Mouse (Mus musculus): ENCODE results near the gene Shcbp1l. TPM values are rescaled to one million over a fixed set of nuclear protein-coding genes. Genes with fewer than 3 reads are reported as not detected.
"Not testable (repeated sequence)": the region's sequence is repeated elsewhere in the genome, so short reads cannot be mapped to it uniquely, and the experiment has no call there.

Shcbp1l gene
- total RNA-seq, 2 experiments from 2014 or later, result 0.67 to 1.2 TPM

DNA sequence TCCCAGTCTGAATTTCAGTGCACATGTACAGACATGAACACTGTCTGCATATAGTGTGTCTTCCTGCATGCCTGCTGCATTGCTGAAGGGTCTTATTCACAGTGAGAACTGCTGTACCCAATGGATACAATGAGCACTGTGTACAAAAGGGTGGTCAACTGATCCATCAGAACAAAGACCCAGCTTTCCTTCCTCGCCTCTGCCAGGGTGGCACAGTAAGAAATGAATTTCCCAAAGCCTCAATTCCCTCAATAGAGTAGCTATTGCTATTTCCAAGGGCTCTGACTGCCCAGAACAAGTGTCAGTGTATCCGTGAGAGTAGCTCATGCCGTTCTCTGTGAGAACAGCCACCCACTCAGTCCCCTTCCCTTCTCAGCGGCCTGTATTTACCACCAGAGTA, 7.2 kb upstream of the Shcbp1l start:
- DNase-seq (ENCODE audit: low spot score in 2 of 2), result not testable (repeated sequence)

GRCm38 (mm10) chr1:153424271-153424670, 691 bp upstream of the Shcbp1l start:
- no peak for DNase-seq (ENCODE audit: low spot score in 2 of 2)

DNA sequence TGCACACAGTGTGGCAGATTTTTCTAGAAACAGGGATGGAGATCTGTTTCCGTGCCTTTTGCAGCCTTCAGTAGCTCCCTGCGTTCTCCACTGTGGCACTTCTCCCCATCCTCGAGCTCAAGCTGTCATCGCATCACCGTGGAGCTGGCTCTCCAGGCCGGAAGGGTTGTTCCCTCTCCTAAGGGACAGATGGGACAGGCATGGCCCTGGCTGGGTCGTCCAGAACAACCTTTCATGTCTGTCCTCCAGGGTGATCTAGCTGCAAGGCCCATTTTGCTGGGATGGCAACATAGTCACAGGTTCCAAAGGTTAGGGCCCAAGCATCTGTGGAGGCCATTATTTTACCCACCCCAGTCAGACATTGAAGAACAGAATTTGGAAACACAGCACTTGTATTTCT, 6.2 kb downstream of the Shcbp1l start:
- no peak for DNase-seq (ENCODE audit: low spot score in 2 of 2)

DNA sequence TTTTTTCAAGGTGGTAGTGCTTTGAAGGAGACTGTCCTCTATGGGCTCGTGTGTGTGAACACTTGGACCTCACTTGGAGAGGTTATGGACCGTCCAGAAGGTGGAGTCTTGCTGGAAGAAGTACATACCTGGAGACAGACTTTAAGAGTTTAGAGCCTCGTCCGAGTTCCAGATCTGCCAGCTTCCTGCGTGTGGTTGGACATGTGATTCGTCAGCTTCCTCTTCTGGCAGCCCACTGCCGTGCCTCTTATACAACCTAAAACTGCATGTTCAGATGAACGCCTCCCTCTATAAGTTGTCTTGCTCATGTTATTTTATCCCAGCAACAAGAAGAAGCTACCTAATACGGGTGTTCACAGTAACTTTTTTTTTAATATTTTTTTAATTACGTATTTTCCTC, 6.7 kb downstream of the Shcbp1l start:
- no peak for DNase-seq (ENCODE audit: low spot score in 2 of 2)

GRCm38 (mm10) chr1:153432329-153432728, 7.4 kb downstream of the Shcbp1l start:
- DNase-seq (ENCODE audit: low spot score in 2 of 2), result no peak

DNA sequence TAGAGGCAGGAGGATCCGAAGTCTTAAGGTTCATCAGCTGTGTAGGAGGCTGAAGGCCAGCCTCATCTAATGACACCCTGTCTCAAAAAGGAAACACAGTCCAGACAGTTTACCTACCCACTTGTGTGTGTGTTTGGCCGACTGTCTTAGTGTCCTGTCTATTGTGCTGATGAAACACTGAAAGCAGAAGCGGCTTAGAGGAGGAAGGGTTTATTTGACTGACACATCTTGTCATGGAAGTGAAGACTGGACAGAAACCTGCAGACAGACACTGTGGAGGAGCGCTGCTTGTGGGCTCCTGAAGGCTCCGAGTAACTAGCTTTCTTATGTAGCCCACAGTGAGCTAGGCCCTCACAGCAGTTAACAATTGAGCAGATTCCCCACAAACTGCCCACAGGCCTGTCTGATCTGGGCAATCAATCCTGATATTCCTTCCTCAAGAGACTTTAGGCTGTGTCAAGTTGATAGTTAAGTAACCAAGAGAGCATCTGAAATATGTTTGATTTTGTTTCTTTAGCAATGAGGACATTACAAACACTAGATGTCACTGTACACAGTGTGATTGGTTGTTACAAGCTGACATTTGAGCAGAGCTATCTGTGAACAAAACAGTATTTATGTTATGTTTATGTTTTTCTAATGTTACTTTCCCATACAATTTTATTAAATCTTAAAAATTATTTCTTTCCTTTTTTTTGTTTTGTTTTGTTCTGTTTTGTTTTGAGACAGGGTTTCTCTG, 9.1 kb downstream of the Shcbp1l start:
- DNase-seq (ENCODE audit: low spot score in 2 of 2), result no peak

DNA sequence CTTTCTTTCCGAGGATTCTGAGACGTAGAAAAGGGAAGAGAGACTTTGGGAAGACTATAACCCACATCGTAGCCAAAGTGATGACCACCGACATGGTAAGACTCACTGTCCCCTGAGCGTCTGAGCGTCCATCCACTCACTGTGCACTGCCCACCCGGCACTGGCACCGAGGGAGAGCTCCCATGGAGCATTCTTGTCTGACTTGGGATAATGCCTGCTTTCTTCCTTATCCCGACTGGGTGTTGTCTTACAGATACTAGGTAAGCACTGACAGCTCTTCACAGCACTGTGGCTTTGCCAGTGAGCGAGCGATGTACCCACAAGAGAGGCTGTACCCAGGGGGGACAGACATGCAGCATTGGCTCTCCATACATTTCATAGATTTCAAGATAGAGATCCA, 12.6 kb downstream of the Shcbp1l start:
- DNase-seq (ENCODE audit: low spot score in 2 of 2), result no peak

DNA sequence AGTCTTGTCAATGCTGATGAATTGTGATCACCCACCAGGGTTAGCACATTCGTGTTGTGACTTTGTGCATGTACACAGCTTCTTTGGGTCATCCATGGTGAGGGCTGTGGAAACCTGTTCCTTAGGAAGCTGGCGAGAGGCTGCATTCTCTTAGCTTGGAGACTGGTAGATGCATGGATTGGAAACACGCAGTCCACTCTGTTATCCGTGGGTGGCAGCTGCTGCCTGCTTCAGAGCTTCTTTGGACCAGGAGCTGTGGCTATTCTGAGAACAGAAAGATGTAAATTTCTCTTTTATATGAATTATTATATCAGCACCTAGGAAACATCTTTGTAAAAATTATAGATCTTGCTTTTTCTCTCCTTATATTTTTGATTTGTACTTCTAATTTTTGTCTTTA, 15.8 kb downstream of the Shcbp1l start:
- DNase-seq (ENCODE audit: low spot score in 2 of 2), result no peak

- DNase-seq (ENCODE audit: low spot score in 2 of 2), result no peak
These were observed 16.7 kb downstream of the Shcbp1l start for GRCm38 (mm10) chr1:153441656-153442055.

DNA sequence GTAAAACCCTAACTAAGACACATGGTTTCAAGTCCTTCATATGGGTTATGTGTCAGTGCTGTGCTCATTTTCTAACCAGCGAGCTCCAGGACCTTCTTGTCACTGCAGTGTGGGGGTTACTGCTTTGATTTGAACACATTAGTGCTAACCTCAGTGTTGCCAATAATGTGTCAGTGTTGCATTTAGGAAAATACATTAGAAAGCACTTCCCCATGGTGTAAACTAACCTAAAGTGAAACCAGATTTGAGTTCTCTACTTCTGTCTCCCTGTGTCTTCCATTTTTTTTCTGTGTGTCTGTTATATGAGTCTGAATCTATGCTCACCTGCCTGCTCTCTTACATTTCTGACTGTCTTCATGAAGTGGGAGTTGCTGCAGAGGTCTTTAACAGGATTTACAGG, 18.1 kb downstream of the Shcbp1l start:
- no peak for DNase-seq (ENCODE audit: low spot score in 2 of 2)

DNA sequence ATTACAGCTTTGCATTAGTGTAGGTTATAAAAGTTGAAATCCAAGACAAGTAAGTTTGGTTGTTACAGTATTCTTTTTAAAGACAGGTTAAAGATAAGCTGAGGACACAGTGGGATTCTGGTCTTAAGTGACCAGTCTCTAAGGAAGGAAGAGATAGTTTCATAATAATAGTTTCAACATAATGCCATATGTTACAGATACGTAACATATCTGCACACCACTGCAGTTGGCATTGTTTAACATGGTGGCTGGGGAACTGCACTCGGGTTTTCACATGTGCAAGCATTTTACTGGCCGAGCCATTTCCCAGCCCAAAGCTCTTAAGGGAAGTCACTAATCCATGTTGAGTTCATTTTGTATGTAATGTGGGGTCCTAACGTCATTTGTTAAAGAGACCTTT, 18.7 kb downstream of the Shcbp1l start:
- DNase-seq (ENCODE audit: low spot score in 2 of 2), result no peak

GRCm38 (mm10) chr1:153446120-153446831, 21.3 kb downstream of the Shcbp1l start:
- no peak for DNase-seq (ENCODE audit: low spot score in 2 of 2)

DNA sequence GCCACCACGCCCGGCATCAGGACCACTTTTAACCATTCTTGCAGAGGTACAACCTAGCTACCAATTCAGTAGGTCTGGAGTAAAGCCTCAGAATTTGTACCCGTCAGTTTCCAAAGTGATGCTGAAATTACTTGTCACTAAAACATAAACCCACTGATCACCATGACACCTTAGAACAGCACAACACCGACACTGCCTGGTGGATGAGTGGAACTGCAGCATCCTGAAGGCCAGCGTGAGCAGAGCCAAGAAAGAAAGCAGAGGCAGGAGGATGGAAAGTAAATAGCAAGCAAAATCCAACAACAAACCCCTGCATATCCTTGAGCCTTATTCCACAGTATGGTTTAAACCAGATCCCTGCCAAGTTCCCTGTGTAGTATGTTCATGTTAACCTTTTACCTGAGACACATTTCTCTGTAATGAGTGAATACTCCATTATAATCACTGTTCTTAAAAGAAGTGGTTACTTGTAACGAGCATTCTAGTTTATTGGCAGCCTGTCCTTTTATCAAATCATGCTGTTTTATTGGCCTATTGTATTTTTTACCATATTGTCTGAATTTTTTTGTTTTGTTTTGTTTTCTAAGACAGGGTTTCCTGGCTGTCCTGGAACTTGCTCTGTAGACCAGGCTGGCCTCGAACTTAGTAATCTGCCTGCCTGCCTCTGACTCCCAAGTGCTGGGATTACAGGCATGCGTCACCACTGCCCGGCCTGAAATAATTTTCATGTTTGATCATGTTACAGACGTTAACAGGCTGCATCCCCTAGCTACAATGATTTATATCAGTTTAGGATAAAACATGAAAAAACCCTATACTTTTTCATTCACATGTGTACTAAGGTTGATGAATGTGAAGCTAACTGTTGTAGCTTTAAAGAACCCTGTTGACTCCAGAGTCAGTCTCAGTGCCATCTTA, 26.5 kb downstream of the Shcbp1l start:
- no peak for DNase-seq (ENCODE audit: low spot score in 2 of 2)

GRCm38 (mm10) chr1:153453146-153453642, 28.2 kb downstream of the Shcbp1l start:
- DNase-seq (ENCODE audit: low spot score in 2 of 2), result no peak

DNA sequence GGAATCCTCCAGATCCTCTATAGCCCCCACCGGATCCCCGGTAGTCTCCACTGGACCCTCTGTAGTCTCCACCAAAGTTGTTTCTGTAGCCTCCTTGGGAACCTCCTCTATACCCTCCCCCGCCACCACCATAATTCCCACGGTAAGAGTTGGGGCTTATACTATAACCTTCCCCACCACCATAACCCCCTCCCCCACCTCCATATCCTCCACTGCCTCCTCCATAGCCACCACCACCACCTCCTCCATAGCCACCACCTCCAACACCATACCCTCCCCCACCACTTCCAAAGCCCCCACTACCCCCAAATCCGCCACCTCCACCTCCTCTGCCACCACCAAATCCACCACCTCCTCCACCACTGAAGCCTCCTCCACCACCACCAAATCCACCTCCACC, 31.2 kb downstream of the Shcbp1l start:
- no peak for DNase-seq (ENCODE audit: low spot score in 2 of 2)

- DNase-seq (ENCODE audit: low spot score in 2 of 2), result no peak
These were observed 36.8 kb downstream of the Shcbp1l start for GRCm38 (mm10) chr1:153461796-153462195.

DNA sequence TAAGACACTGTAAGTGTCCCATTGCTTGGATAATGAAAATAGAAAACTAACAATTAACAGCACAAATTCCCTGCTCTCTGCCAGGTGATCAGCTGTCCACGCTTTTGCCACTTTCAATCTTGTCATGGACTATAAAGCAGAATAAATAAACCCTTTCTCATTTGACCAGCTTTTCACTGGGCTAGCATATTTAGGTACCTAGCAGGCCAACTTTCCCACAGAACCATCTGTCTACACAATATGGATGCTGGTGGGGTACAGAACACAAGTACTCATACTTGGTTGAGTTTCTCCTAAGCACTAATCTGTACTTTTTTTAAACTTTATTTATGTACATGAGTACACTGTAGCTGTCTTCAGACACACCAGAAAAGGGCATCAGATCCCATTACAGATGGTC, 54.3 kb downstream of the Shcbp1l start:
- DNase-seq (ENCODE audit: low spot score in 2 of 2), result no peak

- peak in 1 of 2 experiments; percentile 52 for DNase-seq (ENCODE audit: low spot score in 2 of 2)
These were observed 55.5 kb downstream of the Shcbp1l start for GRCm38 (mm10) chr1:153480386-153481024.

GRCm38 (mm10) chr1:153481025-153481412, 56.1 kb downstream of the Shcbp1l start:
- DNase-seq (ENCODE audit: low spot score in 2 of 2), result no peak

GRCm38 (mm10) chr1:153485201-153485796, 60.3 kb downstream of the Shcbp1l start:
- no peak for DNase-seq (ENCODE audit: low spot score in 2 of 2)

DNA sequence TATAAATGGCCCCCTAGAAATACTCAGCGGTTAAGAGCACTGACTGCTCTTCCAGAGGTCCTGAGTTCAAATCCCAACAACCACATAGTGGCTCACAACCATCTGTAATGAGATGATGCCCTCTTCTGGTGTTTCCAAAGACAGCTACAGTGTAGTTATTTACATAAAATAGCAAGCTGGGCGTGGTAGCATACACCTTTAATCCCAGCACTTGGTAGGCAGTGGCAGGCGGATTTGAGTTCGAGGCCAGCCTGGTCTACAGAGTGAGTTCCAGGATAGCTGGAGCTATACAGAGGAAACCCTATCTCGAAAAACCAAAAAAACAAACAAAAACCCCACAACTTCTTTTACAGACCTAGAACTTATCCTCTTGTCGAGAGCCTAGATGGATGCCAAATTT, 61.2 kb downstream of the Shcbp1l start:
- not testable (repeated sequence) for DNase-seq (ENCODE audit: low spot score in 2 of 2)
